Mouse (Mus musculus) gastrocnemius, adult 2 months (tissue): ENCODE results near the gene Vsig10. TPM values are rescaled to one million over a fixed set of nuclear protein-coding genes. Genes with fewer than 3 reads are reported as not detected.
"Not testable (repeated sequence)": the region's sequence is repeated elsewhere in the genome, so short reads cannot be mapped to it uniquely, and the experiment has no call there.

Source experiments
- DNase-seq: peaks from one replicate; pipeline ENCODE4 v3.0.0; 2022
- H3K27ac ChIP-seq: fragments of 200-600 bp; 2 replicates; pipeline ENCODE4 v1.8.1; 2022; ENCODE audit warnings: mild to moderate bottlenecking
- H3K4me3 ChIP-seq: fragments of 200-600 bp; 2 replicates; pipeline ENCODE4 v1.8.1; 2022; ENCODE audit warnings: mild to moderate bottlenecking, moderate library complexity
- CTCF ChIP-seq: fragments of 200-600 bp; IDR thresholded peaks from 2 replicates; pipeline ENCODE4 v1.8.1; 2022; ENCODE audit warnings: antibody characterized with exemption, mild to moderate bottlenecking, moderate library complexity
- intact Hi-C: fragments of 180-260 bp; cut with DNase I; formaldehyde crosslinking; loops from one replicate; pipeline ENCODE4 v1.15.1; 2025
- total RNA-seq, 2 experiments: library from RNA; stranded (reverse); gene quantifications; 2 replicates each; pipeline ENCODE4 v1.2.3; 2021

The Vsig10 gene
- total RNA-seq, 2 experiments from 2014 or later: 5.2 to 5.3 TPM

- H3K4me3 ChIP-seq: peak overlapping the region; percentile 90
- no peak for DNase-seq
- intact Hi-C loops: loop anchor here (5.0 kb wide), 1 partner anchor 169 kb away; the partner anchor contains the start of gene Suds3
- peak overlapping the region; percentile 88; the same call in 1 of the 2 replicates for H3K27ac ChIP-seq
- TF ChIP-seq CTCF: no peak
These were observed 32.6 kb upstream of the Vsig10 start for GRCm38 (mm10) chr5:117286286-117286685.

DNA sequence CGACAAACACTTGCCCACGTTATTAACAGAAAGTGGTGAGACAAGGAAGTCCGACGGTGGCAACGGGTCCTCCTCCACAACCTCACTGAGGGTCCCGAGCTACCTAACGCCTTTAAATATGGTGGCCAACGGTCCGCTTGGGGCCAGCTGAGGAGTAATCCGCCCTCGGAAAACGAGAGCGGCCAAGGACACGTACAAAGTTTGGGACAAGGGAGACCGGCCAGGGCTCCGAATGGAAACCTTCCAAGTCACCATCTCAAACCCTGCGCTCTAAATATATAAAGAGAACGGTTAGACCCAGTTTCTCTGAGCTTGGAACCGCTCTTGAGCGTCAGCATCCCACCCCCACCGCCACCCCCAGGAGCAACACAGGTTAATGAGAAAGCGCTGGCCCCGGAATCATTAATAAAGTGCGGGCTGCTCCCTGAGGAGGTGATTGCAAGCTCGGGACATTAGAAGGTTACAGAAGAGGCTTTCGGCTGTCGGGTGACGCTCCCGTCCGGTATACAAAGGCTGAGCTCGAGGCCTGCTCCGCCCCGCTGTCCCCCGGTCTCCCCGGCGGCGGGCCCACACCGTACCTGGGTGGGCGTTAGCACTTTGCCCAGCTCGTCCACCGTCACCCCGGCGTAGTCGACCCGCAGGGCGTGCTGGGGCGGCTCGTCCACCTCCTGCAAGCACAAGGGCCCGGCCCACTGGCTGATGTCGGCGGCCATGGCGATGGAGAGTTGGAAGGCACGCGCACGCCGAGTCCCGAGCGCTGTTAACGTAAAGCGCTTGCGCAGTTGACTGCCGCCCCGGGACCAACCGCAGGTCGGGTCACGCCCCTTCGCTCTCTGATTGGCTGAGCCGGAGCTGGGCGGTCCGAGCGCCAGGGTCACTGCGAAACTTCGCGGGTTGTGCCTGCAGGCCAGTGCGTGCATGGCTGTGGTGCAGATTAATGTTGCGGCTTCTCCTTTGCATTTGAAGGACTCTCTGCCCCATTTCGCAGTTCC is 31.8 kb upstream of the Vsig10 start, which contains the start of gene Pebp1:
Gene Pebp1 (minus strand): TSS at position 795 of the 992 bp plus-strand sequence.
- Histone ChIP-seq H3K27ac (peak within 1 kb of the TSS; percentile 88), H3K4me3 (peak within 1 kb of the TSS; percentile 90)
- peak; percentile 99 for DNase-seq
- intact Hi-C loops: loop anchor here (5.0 kb wide), 1 partner anchor 170 kb away; the partner anchor contains the start of gene Suds3
- TF ChIP-seq CTCF: peak; percentile 19; the same call in 1 of the 2 replicates

DNA sequence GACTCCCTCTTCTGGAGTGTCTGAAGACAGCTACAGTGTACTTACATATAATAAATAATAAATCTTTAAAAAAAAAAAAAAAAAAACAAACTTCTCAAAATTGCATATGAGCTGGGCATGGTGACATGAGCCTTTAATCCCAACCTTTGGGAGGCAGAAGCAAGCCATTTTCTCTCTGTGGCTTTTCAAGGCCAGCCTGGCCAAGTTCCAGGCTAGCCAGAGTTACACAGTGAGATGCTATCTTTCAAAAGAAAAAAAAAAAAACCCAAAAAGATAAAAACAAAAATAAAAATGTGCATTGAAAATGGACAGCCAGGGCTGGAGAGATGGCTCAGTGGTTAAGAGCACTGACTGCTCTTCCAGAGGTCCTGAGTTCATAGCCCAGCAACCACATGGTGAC is 29.2 kb upstream of the Vsig10 start:
- Histone ChIP-seq H3K4me3 (no peak overlapping the region), H3K27ac (no peak overlapping the region)
- intact Hi-C loops: loop anchor here (5.0 kb wide), 1 partner anchor 172 kb away; the partner anchor contains the start of gene Suds3
- no peak for DNase-seq
- TF ChIP-seq CTCF: no peak

DNA sequence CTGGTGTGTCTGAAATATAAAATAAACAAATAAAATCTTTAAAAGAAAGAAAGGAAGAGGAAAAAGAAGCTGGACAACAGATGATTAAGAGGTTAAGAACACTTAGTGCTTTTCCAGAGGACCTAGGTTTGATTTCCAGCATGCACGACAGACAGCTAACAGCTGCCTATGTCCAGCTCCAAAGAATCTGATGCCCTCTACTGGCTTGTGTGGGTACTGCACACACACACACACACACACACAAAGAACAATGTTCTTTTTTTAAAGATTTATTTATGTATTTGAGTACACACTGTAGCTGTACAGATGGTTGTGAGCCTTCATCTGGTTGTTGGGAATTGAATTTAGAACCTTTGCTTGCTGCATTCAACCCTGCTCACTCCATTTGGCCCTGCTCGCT is 28.8 kb upstream of the Vsig10 start:
- peak; percentile 30; the same call in 1 of the 2 replicates for TF ChIP-seq CTCF
- intact Hi-C loops: no loop called here
- Histone ChIP-seq H3K27ac (no peak overlapping the region), H3K4me3 (no peak overlapping the region)
- no peak for DNase-seq

DNA sequence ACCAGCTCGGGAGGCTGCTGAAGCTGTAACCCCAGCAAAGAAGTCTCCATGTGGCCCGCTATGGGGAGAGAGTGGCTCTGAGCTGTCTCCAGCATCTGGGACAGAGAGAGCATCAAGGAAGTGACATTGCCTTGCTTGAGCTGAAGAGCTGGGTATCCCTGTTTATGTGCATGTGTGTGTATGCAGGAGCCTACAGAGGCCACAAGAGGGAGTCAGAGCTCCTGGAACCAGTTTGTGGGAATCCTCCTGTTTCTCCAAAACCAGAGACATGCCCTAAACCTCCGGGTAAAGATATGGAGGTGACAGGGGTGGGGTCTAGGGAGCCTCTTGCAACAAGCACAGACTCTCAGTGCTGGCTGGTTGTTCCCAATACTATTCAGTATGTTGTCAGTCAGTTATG is 27.6 kb upstream of the Vsig10 start:
- H3K4me3 ChIP-seq: no peak overlapping the region
- no peak; the same call in 1 of the 2 replicates for TF ChIP-seq CTCF
- intact Hi-C loops: no loop called here
- DNase-seq: no peak
- H3K27ac ChIP-seq: no peak overlapping the region

DNA sequence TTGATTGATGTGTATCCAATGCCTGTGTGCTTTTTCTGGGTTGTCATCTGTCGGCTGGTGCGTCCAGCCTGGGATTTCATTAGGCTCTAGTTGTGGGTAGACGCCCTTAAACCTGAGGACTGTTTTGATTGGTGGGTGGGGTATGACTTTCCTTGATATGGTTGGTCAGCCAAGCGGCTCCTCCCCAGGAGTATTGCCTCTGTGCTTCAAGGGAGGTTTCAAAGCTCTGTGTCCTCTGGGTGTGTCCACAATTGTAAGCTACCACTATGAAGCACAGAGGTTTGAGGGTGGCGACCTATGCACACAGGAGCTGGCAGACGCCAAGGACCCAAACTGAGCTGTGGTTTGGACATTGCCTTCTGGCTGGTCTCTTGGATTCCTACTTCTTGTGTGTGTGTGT is 26.3 kb upstream of the Vsig10 start:
- no peak for TF ChIP-seq CTCF
- Histone ChIP-seq H3K27ac (no peak overlapping the region), H3K4me3 (no peak overlapping the region)
- intact Hi-C loops: no loop called here
- DNase-seq: no peak

DNA sequence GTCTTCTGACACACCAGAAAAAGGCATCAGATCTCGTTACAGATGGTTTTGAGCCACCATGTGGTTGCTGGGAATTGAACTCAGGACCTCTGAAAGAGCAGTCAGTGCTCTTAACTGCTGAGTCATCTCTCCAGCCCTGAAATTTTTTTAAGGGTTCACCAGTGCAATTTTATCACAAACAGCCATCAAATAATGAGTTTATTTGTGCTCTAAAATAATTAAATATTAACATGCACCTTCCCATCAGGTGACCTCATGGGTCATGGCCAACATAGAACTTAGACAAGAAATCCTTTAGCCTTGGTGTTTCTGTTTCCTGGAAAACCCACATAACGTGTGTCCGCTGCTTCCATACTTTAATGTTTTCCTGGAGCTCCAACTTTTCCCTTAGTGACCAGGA is 25.1 kb upstream of the Vsig10 start:
- H3K4me3 ChIP-seq, H3K27ac ChIP-seq, intact Hi-C loops, DNase-seq: not testable (repeated sequence)

DNA sequence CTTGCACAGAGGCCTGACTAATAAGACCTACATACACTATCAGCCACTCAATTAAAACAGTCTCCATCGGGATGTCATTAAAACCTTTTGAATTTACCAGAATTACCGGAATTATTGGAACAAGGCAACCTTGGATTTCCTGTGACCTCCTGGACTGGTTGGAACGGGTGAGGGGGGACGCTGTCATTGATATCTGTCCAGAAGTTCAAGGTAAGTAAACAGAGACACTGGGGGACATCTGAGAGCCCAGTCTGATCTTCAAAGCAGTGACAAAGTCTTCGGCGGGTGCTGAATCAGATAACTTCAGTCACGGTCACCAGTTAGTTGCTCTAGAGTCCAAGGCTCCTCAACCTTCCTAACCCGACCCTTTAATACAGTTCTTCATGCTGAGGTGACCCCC is 23.9 kb upstream of the Vsig10 start:
- no peak for TF ChIP-seq CTCF
- Histone ChIP-seq H3K4me3 (no peak overlapping the region), H3K27ac (no peak overlapping the region)
- DNase-seq: no peak
- intact Hi-C loops: no loop called here

GRCm38 (mm10) chr5:117302899-117303298 is 16.0 kb upstream of the Vsig10 start:
- intact Hi-C loops: no loop called here
- H3K27ac ChIP-seq: no peak overlapping the region
- no peak for TF ChIP-seq CTCF
- DNase-seq: no peak
- no peak overlapping the region for H3K4me3 ChIP-seq

- TF ChIP-seq CTCF: no peak
- peak overlapping the region; percentile 57 for H3K27ac ChIP-seq
These were observed 14.9 kb upstream of the Vsig10 start for GRCm38 (mm10) chr5:117303691-117304579.

GRCm38 (mm10) chr5:117304947-117305346 is 13.9 kb upstream of the Vsig10 start:
- DNase-seq: peak; percentile 80
- peak overlapping the region; percentile 57 for H3K27ac ChIP-seq
- no peak overlapping the region for H3K4me3 ChIP-seq
- peak; percentile 78 for TF ChIP-seq CTCF
- intact Hi-C loops: loop anchor here (5.0 kb wide), 4 partner anchors 82 to 188 kb away; partner anchors contain the start of genes Rfc5 and Suds3

More at GRCm38 (mm10) chr5:117303691-117304579, 14.9 kb upstream of the Vsig10 start:
- H3K4me3 ChIP-seq: no peak overlapping the region
- intact Hi-C loops: no loop called here
- DNase-seq: no peak

DNA sequence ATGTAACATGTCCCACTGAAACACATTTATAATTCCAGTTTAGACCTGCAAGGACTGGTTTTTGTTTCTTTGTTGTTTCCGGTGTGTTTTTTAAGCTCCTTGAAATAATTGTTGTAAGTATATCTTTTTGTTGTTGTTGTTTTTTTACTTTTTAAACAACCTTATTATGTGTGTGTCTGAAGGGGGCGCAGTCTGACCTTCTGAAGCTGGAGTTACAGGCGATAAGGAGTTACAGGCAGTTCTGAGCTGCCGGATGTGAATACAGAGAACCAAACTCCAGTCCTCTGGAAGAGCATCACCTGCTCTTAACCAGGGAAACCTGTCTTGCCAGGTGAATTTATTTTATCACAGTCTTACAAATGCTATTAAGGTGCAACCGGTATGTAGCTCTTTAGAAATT is 13.1 kb upstream of the Vsig10 start:
- no peak for DNase-seq
- no peak for TF ChIP-seq CTCF
- intact Hi-C loops: loop anchor here (5.0 kb wide), 4 partner anchors 82 to 188 kb away; partner anchors contain the start of genes Rfc5 and Suds3

More for the DNA sequence above, 13.1 kb upstream of the Vsig10 start:
- Histone ChIP-seq H3K27ac (no peak overlapping the region), H3K4me3 (no peak overlapping the region)
